Mouse (Mus musculus): ENCODE results near the gene M1ap.

DNA sequence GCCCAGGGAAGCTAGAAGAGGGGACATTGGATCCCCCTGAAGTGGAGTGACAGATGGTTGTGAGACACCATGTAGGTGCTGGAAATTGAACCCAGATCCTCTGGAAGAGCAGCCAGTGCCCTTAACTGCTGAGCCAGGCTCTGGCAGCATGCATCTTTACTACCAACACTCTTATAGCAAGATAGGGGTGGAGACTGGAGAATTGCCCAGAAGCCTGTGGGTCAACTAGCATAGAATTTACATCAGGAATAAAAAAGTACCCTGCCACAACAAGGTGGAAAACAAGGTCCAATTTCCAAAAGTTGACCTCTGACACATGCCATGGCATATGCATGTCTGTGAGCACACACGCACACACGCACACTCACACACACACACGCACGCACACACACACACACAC, 78.5 kb downstream of the M1ap start:
- TF ChIP-seq POLR2A (IDR thresholded peaks at IDR 0.05; ENCODE audit: low read depth, low read length): 0 out of 2 replicates have a peak, but pooled peaks have one; percentile 30
- TF ChIP-seq CTCF (IDR thresholded peaks at IDR 0.05; ENCODE audit: borderline replicate concordance, insufficient read depth, low read length): no peak

Data from embryonic fibroblast, embryonic 13.5 days (primary cell).